Mouse (Mus musculus) lung, embryonic 14.5 days (tissue): Measurements from ENCODE around the gene Wdr24. TPM values are rescaled to one million over a fixed set of nuclear protein-coding genes. Genes with fewer than 3 reads are reported as not detected.

Source experiments
- ATAC-seq: fragments of 200-750 bp; cut with Nextera tagmentation; 2 replicates; pipeline ENCODE4 v1.8.0; 2017; ENCODE audit warnings: mild to moderate bottlenecking, moderate TSS enrichment, moderate library complexity; ENCODE audit not compliant: insufficient read depth
- DNase-seq: peaks from one replicate; pipeline ENCODE4 v3.0.0-alpha.2; 2015
- H3K27ac ChIP-seq: fragments of 300-500 bp; sonication (generic); 2 replicates; pipeline ENCODE4 v1.5.1; 2014; ENCODE audit warnings: low read depth, mild to moderate bottlenecking, moderate library complexity
- H3K27me3 ChIP-seq: fragments of 300-500 bp; sonication (generic); 2 replicates; pipeline ENCODE4 v1.6.1; 2014; ENCODE audit warnings: low read length, control low read depth; ENCODE audit not compliant: insufficient read depth
- H3K36me3 ChIP-seq: fragments of 300-500 bp; sonication (generic); 2 replicates; pipeline ENCODE4 v1.6.1; 2014; ENCODE audit warnings: control low read depth; ENCODE audit not compliant: insufficient read depth
- H3K4me1 ChIP-seq: fragments of 300-500 bp; sonication (generic); 2 replicates; pipeline ENCODE4 v1.6.1; 2014; ENCODE audit warnings: antibody characterized with exemption, control low read depth; ENCODE audit not compliant: insufficient read depth
- H3K4me2 ChIP-seq: fragments of 300-500 bp; sonication (generic); 2 replicates; pipeline ENCODE4 v1.6.1; 2014; ENCODE audit warnings: mild to moderate bottlenecking
- H3K4me3 ChIP-seq: fragments of 300-500 bp; sonication (generic); 2 replicates; pipeline ENCODE4 v1.5.1; 2014; ENCODE audit warnings: low read depth, low read length
- H3K9ac ChIP-seq: fragments of 300-500 bp; sonication (generic); 2 replicates; pipeline ENCODE4 v1.6.1; 2014
- H3K9me3 ChIP-seq: fragments of 300-500 bp; sonication (generic); 2 replicates; pipeline ENCODE4 v1.6.1; 2016; ENCODE audit warnings: low read depth, low read length, control low read depth
- CTCF ChIP-seq: IDR thresholded peaks from 2 replicates; pipeline ENCODE4 v1.5.1; 2016; ENCODE audit warnings: antibody characterized with exemption, low read depth
- WGBS: fragments of 180-500 bp; shearing (Covaris S2); extraction: QIAGEN DNeasy Blood & Tissue Kit; methylation state at CpG from one replicate; pipeline ENCODE4 v1.1.7; 2014; 5-methylcytosine and 5-hydroxymethylcytosine counted together
- polyA plus RNA-seq: library from polyadenylated mRNA; unstranded; fragments of >200 nt; fragmentation: Nextera tagmentation; extraction: Ambion mirVana; gene quantifications from 2 replicates; pipeline ENCODE4 v1.2.1, GENCODE M21; 2014

Gene Wdr24
- polyA plus RNA-seq, 1 experiment from 2014 or later, result 26.0 TPM

GRCm38 (mm10) chr17:25832436-25833290, 9.2 kb downstream of the Wdr24 start:
- Histone ChIP-seq H3K36me3 (peaks cover 47% of the 10 kb centered on the region), H3K4me1 (peaks cover 48% of the 10 kb centered on the region), H3K4me3 (peak overlapping the region; percentile 82), H3K9me3 (no peaks in the 10 kb centered on the region), H3K27me3 (no peaks in the 10 kb centered on the region), H3K4me2 (peak overlapping the region; percentile 98), H3K27ac (peak overlapping the region; percentile 97), H3K9ac (peak overlapping the region; percentile 79)
- WGBS, result under 1% methylated on average over 76 of the region's 77 CpGs
- ATAC-seq, result peak; percentile 88
- DNase-seq, result peak; percentile 100
- TF ChIP-seq CTCF, result no peak

GRCm38 (mm10) chr17:25833291-25833663, 9.8 kb downstream of the Wdr24 start, which contains the start of gene Stub1:
Gene Stub1, minus strand, starts transcription at chr17:25833404.
- Histone ChIP-seq H3K4me3 (peak within 1 kb of the TSS; percentile 82), H3K4me1 (peaks cover 46% of the 10 kb centered on the region), H3K27me3 (no peaks in the 10 kb centered on the region), H3K9me3 (no peaks in the 10 kb centered on the region), H3K27ac (peak within 1 kb of the TSS; percentile 97), H3K36me3 (peaks cover 47% of the 10 kb centered on the region), H3K4me2 (peak within 1 kb of the TSS; percentile 98), H3K9ac (peak within 1 kb of the TSS; percentile 79)
- WGBS, result under 1% methylated on average over 24 of the region's 24 CpGs
- DNase-seq, result peak; percentile 95
- ATAC-seq, result peak; percentile 63
- no peak for TF ChIP-seq CTCF

GRCm38 (mm10) chr17:25833961-25834594, 10.7 kb downstream of the Wdr24 start:
- Histone ChIP-seq H3K27me3 (no peaks in the 10 kb centered on the region), H3K4me3 (peak overlapping the region; percentile 82), H3K4me2 (peak overlapping the region; percentile 89), H3K9me3 (no peaks in the 10 kb centered on the region), H3K9ac (peak overlapping the region; percentile 69), H3K4me1 (peaks cover 42% of the 10 kb centered on the region), H3K36me3 (peaks cover 52% of the 10 kb centered on the region), H3K27ac (peak overlapping the region; percentile 97)
- WGBS, result 13% methylated on average over 6 of the region's 6 CpGs
- DNase-seq, result no peak
- no peak for TF ChIP-seq CTCF
- ATAC-seq, result no peak

GRCm38 (mm10) chr17:25834595-25835222, 11.3 kb downstream of the Wdr24 start:
- 73% methylated on average over 12 of the region's 12 CpGs for WGBS
- peaks cover 55% of the 10 kb centered on the region for H3K36me3 ChIP-seq

GRCm38 (mm10) chr17:25835301-25835700, 11.9 kb downstream of the Wdr24 start:
- Histone ChIP-seq H3K27ac (no peak overlapping the region), H3K9ac (no peak overlapping the region), H3K4me1 (peaks cover 37% of the 10 kb centered on the region), H3K27me3 (no peaks in the 10 kb centered on the region), H3K36me3 (peaks cover 55% of the 10 kb centered on the region), H3K4me3 (peak overlapping the region; percentile 82), H3K9me3 (no peaks in the 10 kb centered on the region), H3K4me2 (peak overlapping the region; percentile 89; the same call in 1 of the 2 replicates)
- 94% methylated on average over 7 of the region's 7 CpGs for WGBS
- ATAC-seq (no peak), DNase-seq (no peak)
- TF ChIP-seq CTCF, result no peak

More at GRCm38 (mm10) chr17:25834595-25835222, 11.3 kb downstream of the Wdr24 start:
- ATAC-seq (no peak), DNase-seq (no peak)
- Histone ChIP-seq H3K4me2 (peak overlapping the region; percentile 89), H3K9ac (peak overlapping the region; percentile 69), H3K27me3 (no peaks in the 10 kb centered on the region), H3K27ac (peak overlapping the region; percentile 97; the same call in 1 of the 2 replicates), H3K4me1 (peaks cover 40% of the 10 kb centered on the region), H3K9me3 (no peaks in the 10 kb centered on the region), H3K4me3 (peak overlapping the region; percentile 82)
- TF ChIP-seq CTCF, result no peak

GRCm38 (mm10) chr17:25835816-25836215, 12.4 kb downstream of the Wdr24 start:
- peaks cover 37% of the 10 kb centered on the region for H3K4me1 ChIP-seq
- H3K27ac ChIP-seq, result no peak overlapping the region

More at GRCm38 (mm10) chr17:25835816-25836215, 12.4 kb downstream of the Wdr24 start:
- Histone ChIP-seq H3K4me3 (no peak overlapping the region), H3K9ac (no peak overlapping the region), H3K9me3 (no peaks in the 10 kb centered on the region), H3K36me3 (peaks cover 55% of the 10 kb centered on the region), H3K27me3 (no peaks in the 10 kb centered on the region), H3K4me2 (peak overlapping the region; percentile 4; the same call in 1 of the 2 replicates)
- WGBS, result 90% methylated on average over 16 of the region's 16 CpGs
- no peak for TF ChIP-seq CTCF
- DNase-seq (no peak), ATAC-seq (no peak)
